Mouse (Mus musculus): ENCODE measurements around the gene Ccnt1. TPM values are rescaled to one million over a fixed set of nuclear protein-coding genes. Genes with fewer than 3 reads are reported as not detected.
"Not testable (repeated sequence)": the region's sequence is repeated elsewhere in the genome, so short reads cannot be mapped to it uniquely, and the experiment has no call there.

Ccnt1 gene
- polyA plus RNA-seq, 1 experiment from 2014 or later: 62.0 TPM

- under 1% methylated on average over 70 of the region's 70 CpGs for WGBS
- Histone ChIP-seq H3K27ac (peak within 1 kb of the TSS; percentile 100), H3K36me3 (replicated peaks) (peaks cover 56% of the 10 kb centered on the region)
Observed at GRCm38 (mm10) chr15:98533881-98534627, 36.7 kb downstream of the Ccnt1 start, which contains the start of gene Kansl2. Kansl2 (minus strand) TSS chr15:98534264.

GRCm38 (mm10) chr15:98533035-98533531 lies 37.6 kb downstream of the Ccnt1 start:
- Histone ChIP-seq H3K27ac (peak overlapping the region; percentile 100), H3K4me3 (peak overlapping the region; percentile 89), H3K9me3 (no peaks in the 10 kb centered on the region), H3K4me1 (peaks cover 20% of the 10 kb centered on the region), H3K27me3 (ENCODE audit: poor library complexity, severe bottlenecking) (no peaks in the 10 kb centered on the region), H3K36me3 (replicated peaks) (peaks cover 60% of the 10 kb centered on the region)
- WGBS: under 1% methylated on average over 18 of the region's 18 CpGs
- DNase-seq (ENCODE audit: extremely low spot score, low spot score): peak; percentile 35

More at GRCm38 (mm10) chr15:98533881-98534627, 36.7 kb downstream of the Ccnt1 start, which contains the start of gene Kansl2:
- H3K4me3 ChIP-seq: peak within 1 kb of the TSS; percentile 89
- peak; percentile 98 for DNase-seq (ENCODE audit: extremely low spot score, low spot score)
- no peaks in the 10 kb centered on the region for H3K27me3 ChIP-seq (ENCODE audit: poor library complexity, severe bottlenecking)
- H3K4me1 ChIP-seq: peaks cover 20% of the 10 kb centered on the region
- no peaks in the 10 kb centered on the region for H3K9me3 ChIP-seq

DNA sequence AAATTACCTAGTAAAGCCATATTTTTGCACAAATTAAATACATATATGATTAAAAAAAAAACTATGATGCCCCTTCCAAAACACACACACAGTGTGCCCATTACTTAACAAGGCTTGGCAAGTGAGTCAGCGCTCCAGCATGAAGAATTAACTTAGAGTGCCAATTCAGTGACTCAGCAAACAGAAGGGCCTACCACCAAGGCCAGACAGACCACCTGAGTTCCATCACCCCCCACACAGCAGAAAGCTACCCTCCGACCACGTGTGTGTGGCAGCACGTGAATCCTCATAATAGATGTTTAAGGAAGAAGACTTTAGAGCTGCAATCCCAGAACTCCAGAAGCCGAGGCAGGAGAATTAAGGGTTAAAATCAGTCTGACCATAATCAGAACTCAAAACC lies 38.4 kb downstream of the Ccnt1 start:
- WGBS: 57% methylated on average over 5 of the region's 5 CpGs
- peak overlapping the region; percentile 100 for H3K27ac ChIP-seq
- DNase-seq (ENCODE audit: extremely low spot score, low spot score): no peak
- no peaks in the 10 kb centered on the region for H3K9me3 ChIP-seq
- peaks cover 61% of the 10 kb centered on the region for H3K36me3 ChIP-seq (replicated peaks)
- H3K4me1 ChIP-seq: peaks cover 20% of the 10 kb centered on the region
- H3K27me3 ChIP-seq (ENCODE audit: poor library complexity, severe bottlenecking): no peaks in the 10 kb centered on the region
- H3K4me3 ChIP-seq: peak overlapping the region; percentile 89

DNA sequence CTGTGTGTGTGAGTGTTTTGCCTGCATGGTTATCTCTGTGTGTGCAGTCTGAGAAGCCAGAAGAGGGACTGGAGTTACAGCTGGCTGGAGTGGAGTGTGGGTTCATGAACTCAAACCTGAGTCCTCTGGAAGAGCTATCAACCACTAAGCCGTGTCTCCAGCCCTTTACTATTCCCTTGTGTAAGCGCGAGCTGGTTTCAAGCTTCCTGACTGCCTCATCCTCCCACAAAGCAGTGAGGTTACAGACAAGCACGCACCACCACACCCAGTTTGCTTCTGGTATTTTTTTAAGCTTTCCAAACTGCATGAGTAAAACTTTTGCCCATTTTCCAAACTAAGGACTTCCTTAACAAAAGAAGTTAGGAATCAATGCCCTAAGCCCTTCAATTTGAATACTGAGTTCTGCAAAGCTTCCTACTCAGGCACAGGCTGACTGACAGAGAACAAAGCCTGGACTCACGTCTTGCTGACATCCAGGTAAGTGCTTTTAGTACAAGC lies 42.6 kb downstream of the Ccnt1 start:
- DNase-seq (ENCODE audit: extremely low spot score, low spot score): no peak

DNA sequence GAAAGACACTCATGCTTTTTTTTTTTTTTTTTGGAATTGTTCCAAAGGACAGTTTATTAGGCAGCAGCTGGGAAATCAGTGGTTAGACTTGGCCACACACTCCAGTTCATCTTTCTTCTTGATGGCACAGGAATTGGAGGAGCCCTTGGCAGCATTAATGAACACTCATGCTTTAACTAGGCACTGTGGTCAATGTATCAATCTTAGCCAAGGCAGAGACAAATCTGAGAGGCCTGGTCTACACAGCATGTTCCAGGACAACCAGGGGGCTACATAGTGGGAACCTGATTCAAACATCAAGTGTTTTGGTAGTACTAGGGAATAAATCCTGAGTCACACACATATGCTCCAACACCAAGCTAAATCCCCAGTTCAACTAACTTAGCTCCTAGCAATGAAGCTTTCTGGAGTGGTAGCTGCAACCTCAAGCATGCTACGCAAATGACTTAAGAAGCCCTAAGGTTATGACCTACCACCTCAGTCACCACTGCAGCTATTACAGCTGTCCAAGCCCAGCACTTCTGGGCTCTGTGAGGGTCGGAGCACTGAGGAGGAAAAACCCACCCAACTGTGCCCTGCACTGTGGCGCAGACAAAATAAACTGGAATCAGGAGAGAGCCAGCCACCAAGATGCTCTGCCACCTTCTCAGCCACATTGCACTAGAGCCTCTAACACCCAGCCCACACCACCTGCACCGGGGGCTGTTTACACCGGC lies 43.5 kb downstream of the Ccnt1 start:
- H3K27ac ChIP-seq: no peak overlapping the region
- no peaks in the 10 kb centered on the region for H3K27me3 ChIP-seq (ENCODE audit: poor library complexity, severe bottlenecking)
- no peaks in the 10 kb centered on the region for H3K9me3 ChIP-seq
- DNase-seq (ENCODE audit: extremely low spot score, low spot score): no peak
- peaks cover 5% of the 10 kb centered on the region for H3K4me1 ChIP-seq
- peaks cover 100% of the 10 kb centered on the region for H3K36me3 ChIP-seq (replicated peaks)
- 93% methylated on average over 5 of the region's 5 CpGs for WGBS
- H3K4me3 ChIP-seq: no peak overlapping the region

More for the DNA sequence above, 42.6 kb downstream of the Ccnt1 start:
- peaks cover 14% of the 10 kb centered on the region for H3K4me1 ChIP-seq
- 94% methylated on average over 5 of the region's 5 CpGs for WGBS
- H3K9me3 ChIP-seq: no peaks in the 10 kb centered on the region
- H3K27ac ChIP-seq: no peak overlapping the region
- peaks cover 100% of the 10 kb centered on the region for H3K36me3 ChIP-seq (replicated peaks)
- H3K4me3 ChIP-seq: no peak overlapping the region
- no peaks in the 10 kb centered on the region for H3K27me3 ChIP-seq (ENCODE audit: poor library complexity, severe bottlenecking)

DNA sequence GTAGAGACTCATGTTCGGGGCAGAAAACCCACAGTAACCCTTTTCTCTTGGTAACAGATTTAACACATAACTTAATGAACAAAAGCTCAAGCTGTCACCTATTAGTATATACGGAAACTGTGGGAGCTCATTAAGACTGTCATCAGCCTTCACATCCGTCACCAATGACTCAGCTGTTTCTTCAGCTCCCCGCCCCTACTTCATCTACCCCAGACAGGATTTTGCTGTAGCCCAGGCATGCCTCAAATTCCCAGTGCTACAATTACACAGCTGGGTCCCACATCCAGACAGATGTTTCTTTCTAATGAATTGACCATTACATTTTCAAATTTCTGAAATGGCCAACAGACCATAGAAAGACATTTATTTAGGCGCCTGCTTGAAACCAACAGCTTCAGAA lies 44.7 kb downstream of the Ccnt1 start:
- no peak for DNase-seq (ENCODE audit: extremely low spot score, low spot score)
- 81% methylated on average over 5 of the region's 5 CpGs for whole genome bisulfite sequencing
- no peaks in the 10 kb centered on the region for H3K27me3 ChIP-seq (ENCODE audit: poor library complexity, severe bottlenecking)
- H3K4me3 ChIP-seq: no peak overlapping the region
- no peaks in the 10 kb centered on the region for H3K4me1 ChIP-seq
- H3K36me3 ChIP-seq (replicated peaks): peaks cover 100% of the 10 kb centered on the region
- H3K27ac ChIP-seq: no peak overlapping the region
- H3K9me3 ChIP-seq: no peaks in the 10 kb centered on the region

DNA sequence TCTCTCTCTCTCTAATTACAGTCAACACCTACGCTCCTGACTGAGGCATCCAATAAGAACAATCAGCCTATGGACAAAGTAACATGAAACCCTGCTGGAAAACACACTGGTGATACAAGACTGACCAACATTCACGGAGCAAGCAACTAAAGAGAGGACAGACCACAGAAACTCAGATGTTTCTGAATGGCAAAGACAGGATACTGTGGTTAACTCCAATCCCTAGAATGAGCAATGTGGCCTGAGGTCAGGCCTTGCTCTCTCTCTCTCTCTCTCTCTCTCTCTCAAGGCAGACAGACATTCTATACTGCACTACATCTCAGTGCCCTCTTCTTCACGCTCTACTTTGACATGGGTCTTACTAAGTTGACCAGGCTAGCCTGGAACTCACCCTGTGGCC lies 49.5 kb downstream of the Ccnt1 start:
- peaks cover 90% of the 10 kb centered on the region for H3K36me3 ChIP-seq (replicated peaks)

GRCm38 (mm10) chr15:98517380-98518355 lies 53.1 kb downstream of the Ccnt1 start:
- Histone ChIP-seq H3K36me3 (replicated peaks) (peaks cover 54% of the 10 kb centered on the region), H3K27ac (no peak overlapping the region), H3K4me3 (no peak overlapping the region; the same call in 1 of the 2 replicates), H3K27me3 (ENCODE audit: poor library complexity, severe bottlenecking) (no peaks in the 10 kb centered on the region), H3K9me3 (no peaks in the 10 kb centered on the region), H3K4me1 (peaks cover 7% of the 10 kb centered on the region)
- DNase-seq (ENCODE audit: extremely low spot score, low spot score): peak; percentile 55
- WGBS: 72% methylated on average over 16 of the region's 16 CpGs

More for the DNA sequence above, 49.5 kb downstream of the Ccnt1 start:
- 99% methylated on average over 3 of the region's 3 CpGs for WGBS
- H3K9me3 ChIP-seq: no peaks in the 10 kb centered on the region
- no peaks in the 10 kb centered on the region for H3K27me3 ChIP-seq (ENCODE audit: poor library complexity, severe bottlenecking)
- no peak overlapping the region for H3K27ac ChIP-seq
- H3K4me3 ChIP-seq: no peak overlapping the region
- DNase-seq (ENCODE audit: extremely low spot score, low spot score): no peak
- no peaks in the 10 kb centered on the region for H3K4me1 ChIP-seq

DNA sequence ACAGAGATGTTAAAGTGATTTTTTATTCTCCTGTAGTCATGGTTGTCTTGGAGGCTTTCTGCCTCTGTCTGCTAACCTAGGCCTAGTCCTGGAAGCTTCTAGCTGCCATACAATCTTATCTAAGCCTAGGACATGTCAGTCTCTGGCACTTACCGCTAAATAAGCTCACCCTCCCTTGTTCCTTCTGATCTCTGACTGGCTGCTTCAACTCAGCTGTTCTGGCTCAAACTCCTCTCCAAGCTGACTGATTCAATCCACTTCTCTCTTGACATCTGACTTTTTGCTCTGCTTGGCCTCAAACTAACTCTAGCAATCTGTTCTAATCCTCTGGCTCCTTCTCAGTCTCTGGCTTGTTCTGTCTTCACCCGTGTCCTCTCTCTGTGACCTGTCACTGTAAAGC lies 55.9 kb downstream of the Ccnt1 start:
- WGBS: 87% methylated on average over 2 of the region's 2 CpGs
- peaks cover 26% of the 10 kb centered on the region for H3K36me3 ChIP-seq (replicated peaks)
- H3K4me1 ChIP-seq: peaks cover 16% of the 10 kb centered on the region
- not testable (repeated sequence) for H3K27me3 ChIP-seq (ENCODE audit: poor library complexity, severe bottlenecking); H3K4me3 ChIP-seq; DNase-seq (ENCODE audit: extremely low spot score, low spot score); H3K27ac ChIP-seq; H3K9me3 ChIP-seq

GRCm38 (mm10) chr15:98514146-98514545 lies 56.6 kb downstream of the Ccnt1 start:
- Histone ChIP-seq H3K9me3 (no peaks in the 10 kb centered on the region), H3K27me3 (ENCODE audit: poor library complexity, severe bottlenecking) (no peaks in the 10 kb centered on the region), H3K4me1 (peaks cover 16% of the 10 kb centered on the region), H3K4me3 (no peak overlapping the region), H3K36me3 (replicated peaks) (peaks cover 20% of the 10 kb centered on the region), H3K27ac (no peak overlapping the region)
- DNase-seq (ENCODE audit: extremely low spot score, low spot score): no peak
- WGBS: 88% methylated on average over 8 of the region's 8 CpGs

- not testable (repeated sequence) for H3K4me3 ChIP-seq; H3K27ac ChIP-seq; H3K27me3 ChIP-seq (ENCODE audit: poor library complexity, severe bottlenecking); H3K9me3 ChIP-seq; DNase-seq (ENCODE audit: extremely low spot score, low spot score)
- Histone ChIP-seq H3K36me3 (replicated peaks) (peaks cover 20% of the 10 kb centered on the region), H3K4me1 (peaks cover 16% of the 10 kb centered on the region)
- 78% methylated on average over 3 of the region's 3 CpGs for WGBS
Observed at GRCm38 (mm10) chr15:98513676-98514075, 57.0 kb downstream of the Ccnt1 start.

GRCm38 (mm10) chr15:98512799-98513321 lies 57.9 kb downstream of the Ccnt1 start:
- DNase-seq (ENCODE audit: extremely low spot score, low spot score): no peak
- Histone ChIP-seq H3K4me1 (peaks cover 16% of the 10 kb centered on the region), H3K4me3 (no peak overlapping the region), H3K27me3 (ENCODE audit: poor library complexity, severe bottlenecking) (no peaks in the 10 kb centered on the region), H3K27ac (no peak overlapping the region), H3K36me3 (replicated peaks) (peaks cover 12% of the 10 kb centered on the region), H3K9me3 (no peaks in the 10 kb centered on the region)
- 73% methylated on average over 17 of the region's 17 CpGs for WGBS

All from forebrain, embryonic 10.5 days (tissue).